Mouse (Mus musculus) lung, adult 18-20 months (tissue): ENCODE measurements around the gene Map4.
"Not testable (repeated sequence)": the region's sequence is repeated elsewhere in the genome, so short reads cannot be mapped to it uniquely, and the experiment has no call there.

Experiments
- DNase-seq, 2 experiments: peaks; one replicate each; pipeline ENCODE4 v3.0.0; 2022; ENCODE audit warnings: mixed read lengths in 2 of 2

The Map4 gene

GRCm38 (mm10) chr9:109929131-109929530 lies 2.1 kb upstream of the Map4 start:
- DNase-seq = no peak

GRCm38 (mm10) chr9:109930063-109930462 lies 1.2 kb upstream of the Map4 start:
- no peak for DNase-seq

GRCm38 (mm10) chr9:109930752-109931151 lies 508 bp upstream of the Map4 start:
- no peak for DNase-seq

GRCm38 (mm10) chr9:109932361-109932755 lies 1.1 kb downstream of the Map4 start:
- DNase-seq = peak; percentile 30 to 32

GRCm38 (mm10) chr9:109932756-109933375 lies 1.6 kb downstream of the Map4 start:
- peak; percentile 42 to 63 for DNase-seq

GRCm38 (mm10) chr9:109939401-109939800 lies 8.1 kb downstream of the Map4 start:
- no peak for DNase-seq

GRCm38 (mm10) chr9:109942796-109943195 lies 11.5 kb downstream of the Map4 start:
- no peak for DNase-seq

GRCm38 (mm10) chr9:109944712-109945111 lies 13.5 kb downstream of the Map4 start:
- DNase-seq = no peak

GRCm38 (mm10) chr9:109948546-109948945 lies 17.3 kb downstream of the Map4 start:
- no peak for DNase-seq

GRCm38 (mm10) chr9:109949801-109950200 lies 18.5 kb downstream of the Map4 start:
- no peak for DNase-seq

- no peak for DNase-seq
Measured at GRCm38 (mm10) chr9:109953538-109953937, 22.3 kb downstream of the Map4 start.

- no peak for DNase-seq
Measured at GRCm38 (mm10) chr9:109954631-109955030, 23.4 kb downstream of the Map4 start.

- no peak for DNase-seq
Measured at GRCm38 (mm10) chr9:109959456-109960150, 28.3 kb downstream of the Map4 start.

GRCm38 (mm10) chr9:109960593-109960992 lies 29.3 kb downstream of the Map4 start:
- no peak for DNase-seq

GRCm38 (mm10) chr9:109964761-109965160 lies 33.5 kb downstream of the Map4 start:
- DNase-seq = no peak

- DNase-seq = no peak
Measured at GRCm38 (mm10) chr9:109968351-109969116, 37.3 kb downstream of the Map4 start.

- no peak for DNase-seq
Measured at GRCm38 (mm10) chr9:109969181-109969580, 37.9 kb downstream of the Map4 start.

- DNase-seq = no peak
Measured at GRCm38 (mm10) chr9:109969792-109970336, 38.6 kb downstream of the Map4 start.

- DNase-seq = not testable (repeated sequence)
Measured at GRCm38 (mm10) chr9:109971711-109972110, 40.5 kb downstream of the Map4 start.

GRCm38 (mm10) chr9:109980223-109980622 lies 49.0 kb downstream of the Map4 start:
- not testable (repeated sequence) for DNase-seq

- DNase-seq = peak; percentile 60 to 73
Measured at GRCm38 (mm10) chr9:109985416-109985815, 54.2 kb downstream of the Map4 start.

- no peak for DNase-seq
Measured at GRCm38 (mm10) chr9:109989084-109989483, 57.8 kb downstream of the Map4 start.

GRCm38 (mm10) chr9:109997441-109997840 lies 66.2 kb downstream of the Map4 start:
- no peak for DNase-seq
